8 mouse cellular contexts compared by ENCODE assay signal in the genomic region with DNA sequence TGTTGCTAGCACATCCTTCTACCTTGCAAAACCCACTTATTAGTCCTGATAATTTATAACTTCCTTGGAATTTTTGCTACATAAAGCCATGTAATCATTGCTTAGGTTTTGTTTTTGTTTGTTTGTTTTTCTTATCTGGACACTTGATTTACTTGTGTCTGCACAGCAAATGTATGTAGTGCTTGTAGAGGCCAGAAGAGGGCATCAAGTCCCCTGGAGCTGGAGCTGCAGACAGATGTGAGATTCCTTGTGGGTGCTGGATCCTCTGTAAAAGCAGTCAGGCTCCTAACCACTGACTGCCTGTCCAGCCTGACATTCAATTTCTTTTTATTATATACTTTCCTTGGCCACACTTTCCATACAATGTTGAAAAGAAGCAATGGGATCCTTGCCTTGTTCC. TPM values are rescaled to one million over a fixed set of nuclear protein-coding genes. Genes with fewer than 3 reads are reported as not detected.
DNase-seq lines count a peak whose midpoint lies in the region; ATAC-seq lines count a peak whose summit lies in the region.

No protein-coding gene starts in this region.

- intact Hi-C loops in gastrocnemius, postnatal 14 days (cut with DNase I; ENCODE audit: low total_unique reads) = no loop called here

- ATAC-seq in forebrain, embryonic 13.5 days = no peak

- peaks cover 20% of the 10 kb centered on the region for H3K4me1 ChIP-seq in forebrain, embryonic 13.5 days

- no peak overlapping the region for H3K4me3 ChIP-seq in forebrain, embryonic 13.5 days

- no peak overlapping the region for H3K4me2 ChIP-seq in forebrain, embryonic 13.5 days

- peak; percentile 31 for DNase-seq in gastrocnemius, adult 18-20 months (ENCODE audit: low spot score)
- DNase-seq in gastrocnemius, postnatal 14 days = no peak
- DNase-seq in 3T3-L1 (ENCODE audit: low read depth, low spot score) = peak; percentile 73
- peak; percentile 72 for DNase-seq in ZHBTc4 (ENCODE audit: low read depth, low spot score)
- peak; percentile 35 to 45 for DNase-seq in kidney, postnatal 4 days
- DNase-seq in thymus, postnatal 4 days = peak; percentile 52
- DNase-seq in layer of hippocampus, adult 11-12 months (ENCODE audit: low spot score) = no peak

- H3K36me3 ChIP-seq in forebrain, embryonic 13.5 days (ENCODE audit: poor library complexity, severe bottlenecking) = peaks cover 14% of the 10 kb centered on the region

- no peak overlapping the region for H3K27ac ChIP-seq in forebrain, embryonic 13.5 days

- no peaks in the 10 kb centered on the region for H3K27me3 ChIP-seq in forebrain, embryonic 13.5 days

- no peak overlapping the region for H3K9ac ChIP-seq in forebrain, embryonic 13.5 days

- H3K9me3 ChIP-seq in forebrain, embryonic 13.5 days (replicated peaks) = no peaks in the 10 kb centered on the region

RNA-seq across cellular contexts. Expression of gene Sh3bp2, which starts 21.8 kb away (rescaled TPM):
- 1 to 10 TPM in 1 of 2 experiments, under 1 TPM in 1; 0.59 to 1.4 TPM for total RNA-seq in gastrocnemius, adult 18-20 months (2021)
- total RNA-seq in gastrocnemius, postnatal 14 days (2021) = 1 to 10 TPM; 1.6 to 2.0 TPM
- polyA plus RNA-seq in forebrain, embryonic 13.5 days (2015; fragmentation: Nextera tagmentation; extraction: Ambion mirVana) = 19.1 and 23.1 TPM in 2 replicates

RNA-seq across cellular contexts. Expression of gene Add1, which starts 26.1 kb away (rescaled TPM):
- 10 to 100 TPM; 71.6 to 73.0 TPM for total RNA-seq in gastrocnemius, adult 18-20 months (2021)
- total RNA-seq in gastrocnemius, postnatal 14 days (2021) = 10 to 100 TPM; 79.1 to 93.4 TPM
- 173 and 185 TPM in 2 replicates for polyA plus RNA-seq in forebrain, embryonic 13.5 days (2015; fragmentation: Nextera tagmentation; extraction: Ambion mirVana)

RNA-seq across cellular contexts. Expression of gene Tnip2, which starts 33.6 kb away (rescaled TPM):
- 1 to 10 TPM; 1.8 to 3.8 TPM for total RNA-seq in gastrocnemius, adult 18-20 months (2021)
- 1 to 10 TPM; 2.4 to 2.7 TPM for total RNA-seq in gastrocnemius, postnatal 14 days (2021)
- 5.1 and 5.7 TPM in 2 replicates for polyA plus RNA-seq in forebrain, embryonic 13.5 days (2015; fragmentation: Nextera tagmentation; extraction: Ambion mirVana)

Comparison
In these comparisons a context has a peak if more than half of its experiments do, and no peak if none do; other contexts are left out.
1. DNase-seq: peak in gastrocnemius, adult 18-20 months (single experiment), 3T3-L1 (single experiment), ZHBTc4 (single experiment), kidney, postnatal 4 days (2 of 2) and thymus, postnatal 4 days (single experiment); none in gastrocnemius, postnatal 14 days (single experiment) and layer of hippocampus, adult 11-12 months (single experiment).